Mouse (Mus musculus): ENCODE data around the gene Smcr8.

GRCm38 (mm10) chr11:60796342-60796741 is 19.0 kb downstream of the Smcr8 start:
- TF ChIP-seq CTCF (IDR thresholded peaks at IDR 0.05; ENCODE audit: control insufficient read depth, insufficient read depth, insufficient replicate concordance, low read depth, low read length), result no peak
- no peak for TF ChIP-seq POLR2A (IDR thresholded peaks at IDR 0.05; ENCODE audit: control insufficient read depth, low read depth, low read length)

All from testis, adult 2 months (tissue).